Mouse (Mus musculus) retina, adult 2 months (tissue): ENCODE data around the gene Mlxip.

Experiments used
- DNase-seq: peaks from one replicate; pipeline ENCODE4 v3.0.0-alpha.2; 2012; ENCODE audit warnings: low read depth, low spot score

Mlxip gene

GRCm38 (mm10) chr5:123431524-123432304 lies 37.1 kb downstream of the Mlxip start:
- DNase-seq: no peak

DNA sequence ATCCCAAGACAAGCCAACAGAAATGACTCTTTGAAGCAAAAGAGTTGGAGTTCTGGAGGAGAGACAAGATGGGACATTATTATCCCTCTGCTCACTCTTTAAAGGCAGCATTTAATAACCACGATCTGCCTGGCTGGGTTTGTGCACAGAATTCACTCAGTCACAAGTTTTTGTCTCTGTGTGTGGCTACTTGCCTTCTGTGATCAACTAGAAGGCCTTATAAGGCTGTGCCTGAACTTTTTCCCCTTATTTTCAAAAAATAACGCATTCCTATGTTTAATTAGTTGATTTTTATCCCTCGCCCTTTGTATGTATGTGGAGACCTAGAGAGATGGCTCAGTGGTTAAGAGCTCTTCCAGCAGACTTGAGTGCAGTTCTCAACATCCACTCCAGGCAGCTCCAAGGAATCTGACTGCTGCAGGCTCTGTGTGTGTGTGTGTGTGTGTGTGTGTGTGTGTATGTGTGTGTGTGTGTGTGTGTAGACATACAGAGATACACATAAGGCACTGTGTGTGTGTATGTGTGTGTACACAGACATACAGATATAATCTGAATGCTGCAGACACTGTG lies 37.8 kb downstream of the Mlxip start:
- no peak for DNase-seq

GRCm38 (mm10) chr5:123436071-123436779 lies 41.6 kb downstream of the Mlxip start:
- DNase-seq: no peak

DNA sequence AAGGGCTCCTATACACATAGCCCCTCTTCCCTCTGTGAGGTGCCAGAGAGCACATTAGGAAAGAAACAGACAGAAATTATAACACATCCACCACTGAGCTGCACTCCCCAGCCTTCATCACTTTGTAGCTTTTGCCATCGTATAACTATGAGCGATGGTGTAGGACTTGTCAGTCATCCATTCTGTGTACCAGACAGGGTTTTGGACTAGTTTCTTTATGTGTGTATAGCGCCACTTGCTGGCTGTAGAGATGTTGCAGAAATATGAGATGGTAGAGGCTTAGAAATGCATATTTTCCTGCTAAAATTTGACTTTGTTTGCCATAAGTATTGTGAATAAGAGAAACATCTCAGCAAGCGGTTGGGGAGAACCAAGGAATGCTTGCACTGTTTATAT lies 42.2 kb downstream of the Mlxip start:
- peak; percentile 30 for DNase-seq

DNA sequence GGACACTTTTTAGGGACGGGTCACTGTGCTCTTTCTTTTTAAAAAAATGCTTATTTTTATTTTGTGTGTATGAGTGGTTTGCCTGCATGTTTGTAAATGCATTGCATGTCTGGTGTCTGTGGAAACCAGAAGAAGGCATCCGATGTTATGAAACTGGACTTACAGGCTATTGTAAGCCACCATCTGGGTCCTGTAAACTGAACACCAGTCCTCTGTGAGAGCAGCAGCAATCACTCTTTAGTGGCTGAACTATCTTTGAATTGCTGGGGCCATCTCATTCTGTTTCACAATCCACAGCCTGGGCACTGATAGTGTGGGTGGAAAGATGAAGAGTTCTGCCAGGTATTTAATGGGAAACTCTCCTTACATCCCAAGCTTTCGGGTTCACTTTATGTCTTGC lies 43.8 kb downstream of the Mlxip start:
- DNase-seq: no peak

GRCm38 (mm10) chr5:123439312-123439711 lies 44.7 kb downstream of the Mlxip start:
- DNase-seq: no peak

GRCm38 (mm10) chr5:123439941-123440340 lies 45.3 kb downstream of the Mlxip start:
- DNase-seq: no peak

- DNase-seq: no peak
Measured at GRCm38 (mm10) chr5:123440664-123441063, 46.1 kb downstream of the Mlxip start.

GRCm38 (mm10) chr5:123442283-123442682 lies 47.7 kb downstream of the Mlxip start:
- DNase-seq: no peak

DNA sequence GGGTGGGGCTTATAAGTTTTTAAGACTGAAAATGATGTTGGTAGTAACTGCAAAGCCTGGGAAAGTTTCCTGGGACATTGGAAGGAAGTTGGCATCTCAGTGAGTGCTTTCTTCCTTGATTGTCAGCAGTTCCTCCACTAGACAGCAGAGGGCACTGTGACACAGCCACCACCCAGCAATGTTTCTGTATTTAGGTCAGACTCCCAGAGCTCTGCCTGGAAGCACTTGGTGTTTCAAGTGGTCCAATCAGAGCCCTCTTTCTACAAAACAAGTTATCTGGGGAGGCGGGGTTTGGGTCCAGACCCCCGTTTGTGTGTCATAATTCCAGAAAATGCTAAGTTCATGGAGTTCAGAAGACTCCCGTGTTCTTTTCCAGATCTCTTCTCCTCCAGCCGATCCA lies 49.5 kb downstream of the Mlxip start:
- DNase-seq: peak; percentile 56

- no peak for DNase-seq
Measured at GRCm38 (mm10) chr5:123444849-123445334, 50.3 kb downstream of the Mlxip start.

DNA sequence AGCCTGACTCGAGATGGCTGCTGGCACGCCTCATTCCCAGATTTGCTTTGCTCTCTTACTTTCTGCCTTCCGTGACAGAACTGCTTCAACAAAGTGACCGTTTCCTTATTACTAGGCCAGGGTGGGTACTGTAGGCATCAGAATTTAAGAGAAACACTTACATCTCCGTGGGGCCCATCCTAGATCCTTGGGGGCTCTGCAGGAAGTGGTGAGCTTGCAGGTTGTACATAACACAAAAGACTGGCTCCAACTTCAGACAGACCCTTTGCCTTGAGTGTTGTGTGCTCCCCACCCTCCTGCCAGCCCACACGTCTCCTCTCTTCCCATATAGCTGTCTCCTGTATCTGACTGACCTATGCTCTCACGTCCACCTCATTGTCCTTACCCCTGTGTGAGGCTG lies 57.3 kb downstream of the Mlxip start:
- no peak for DNase-seq

DNA sequence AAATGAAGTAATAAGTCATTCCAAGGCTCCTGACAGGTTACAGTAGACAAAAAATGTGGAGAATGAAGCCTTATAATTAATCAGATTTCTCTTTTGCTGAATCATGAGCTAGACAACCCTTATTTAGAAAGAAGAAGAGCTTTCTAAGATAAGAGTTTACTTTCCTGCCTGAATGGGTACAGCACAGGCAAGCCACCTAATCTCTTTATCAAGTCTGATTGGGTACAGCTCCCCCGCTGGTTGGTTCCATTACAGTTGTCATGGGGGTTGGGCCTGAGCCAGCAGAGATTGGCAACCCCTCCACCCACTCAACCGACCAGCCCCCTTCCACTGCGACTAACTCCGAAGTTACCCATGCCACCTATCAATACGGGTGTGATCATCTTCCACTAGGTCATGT lies 66.8 kb downstream of the Mlxip start:
- DNase-seq: no peak

GRCm38 (mm10) chr5:123464638-123465037 lies 70.0 kb downstream of the Mlxip start:
- DNase-seq: no peak

DNA sequence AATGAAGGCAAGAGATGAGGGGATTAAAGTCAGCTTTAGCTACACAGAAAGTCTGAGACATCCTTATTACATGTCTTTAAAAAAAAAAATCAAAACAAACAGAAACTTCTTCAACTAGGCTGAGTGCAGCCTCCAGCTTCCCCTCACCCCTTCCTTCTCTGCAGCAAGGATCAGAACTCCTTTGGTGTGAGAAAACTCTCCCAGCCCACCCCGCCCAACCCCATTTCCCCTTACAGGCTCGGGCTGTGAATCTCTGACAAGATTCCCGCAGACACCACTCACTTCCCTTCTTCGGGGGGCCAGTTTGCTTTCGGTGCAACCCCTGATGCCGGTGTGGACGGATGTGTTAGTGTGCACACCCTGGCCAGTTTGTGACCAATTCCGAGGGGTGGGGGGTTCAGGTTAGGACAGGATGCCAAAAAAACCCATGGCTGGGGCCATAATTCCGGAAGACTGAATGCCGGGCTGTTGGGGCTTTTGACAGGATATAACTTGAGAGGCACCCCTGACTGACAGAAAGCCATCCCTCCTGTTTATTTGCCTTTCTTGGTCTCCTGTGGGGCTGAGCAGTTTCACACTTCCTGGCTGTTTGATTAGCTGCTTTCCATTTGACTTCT lies 76.3 kb downstream of the Mlxip start:
- no peak for DNase-seq

DNA sequence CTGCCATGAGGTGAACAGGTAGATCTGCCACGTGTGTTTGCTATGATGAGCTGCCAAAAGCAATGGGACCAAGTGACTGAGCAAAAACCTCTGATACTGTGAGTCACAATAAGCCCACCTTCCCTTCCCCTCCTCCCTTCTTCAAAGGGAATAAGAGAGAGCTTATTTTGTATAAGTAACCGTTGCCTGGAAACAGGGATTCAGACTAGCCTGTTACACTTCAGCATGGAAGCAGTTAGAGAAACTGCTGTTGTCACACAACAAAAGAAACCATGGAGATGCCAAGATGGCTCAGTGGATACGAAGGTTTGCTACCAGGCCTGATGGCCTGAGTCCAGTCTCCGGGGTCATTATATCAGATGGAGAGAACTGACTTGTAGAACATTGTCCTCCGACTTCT lies 79.2 kb downstream of the Mlxip start:
- DNase-seq: no peak

- DNase-seq: no peak
Measured at GRCm38 (mm10) chr5:123487659-123488395, 93.2 kb downstream of the Mlxip start.

DNA sequence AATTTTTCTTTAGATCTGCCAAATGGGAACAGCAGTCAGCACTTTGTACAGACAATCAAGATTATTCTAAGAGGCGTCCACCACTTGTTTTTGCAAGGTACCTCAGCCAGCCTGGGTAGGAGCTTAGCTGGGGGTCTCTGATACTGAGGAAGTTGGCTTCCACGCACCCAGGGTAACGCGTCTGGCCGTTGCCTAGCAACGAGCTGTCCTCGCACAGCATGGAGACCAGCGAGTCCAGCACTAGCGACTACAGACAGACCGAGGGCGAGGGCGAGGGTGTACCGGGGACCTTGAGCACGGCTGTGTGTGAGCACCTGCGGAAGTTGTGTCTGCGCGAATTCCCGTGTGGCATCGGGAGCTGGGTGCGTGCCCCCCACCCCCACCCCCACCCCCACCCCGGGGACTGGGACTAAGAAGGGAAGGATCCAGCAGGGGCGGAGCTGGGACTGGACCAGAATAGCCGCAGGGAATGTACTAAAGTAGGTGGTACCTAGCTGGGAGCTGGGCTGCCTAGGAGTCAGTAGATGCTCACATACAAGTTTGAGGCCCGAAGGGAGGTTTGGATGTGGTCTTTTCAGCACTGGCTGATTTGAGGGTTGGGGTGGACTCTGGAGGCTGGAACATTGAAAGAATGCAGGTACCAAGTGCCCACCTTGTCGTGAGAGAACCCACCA lies 94.7 kb downstream of the Mlxip start, which contains the start of the genes Lrrc43 and Il31:
Lrrc43 (plus strand) TSS at position 194 of the 674 bp plus-strand sequence.
Il31 (minus strand) TSS at position 378 of the 674 bp plus-strand sequence.
- no peak for DNase-seq

GRCm38 (mm10) chr5:123489935-123490334 lies 95.3 kb downstream of the Mlxip start:
- DNase-seq: no peak

GRCm38 (mm10) chr5:123499717-123500116 lies 105.1 kb downstream of the Mlxip start:
- DNase-seq: no peak

GRCm38 (mm10) chr5:123501973-123502372 lies 107.4 kb downstream of the Mlxip start:
- no peak for DNase-seq
